Mouse (Mus musculus): ENCODE results near the gene Mybpc2. TPM values are rescaled to one million over a fixed set of nuclear protein-coding genes. Genes with fewer than 3 reads are reported as not detected.

Gene Mybpc2
- polyA plus RNA-seq, 1 experiment = not detected

- Histone ChIP-seq H3K36me3 (ENCODE audit: control insufficient read depth, insufficient read depth) (peaks cover 4% of the 10 kb centered on the region), H3ac (ENCODE audit: control insufficient read depth, insufficient read length, low read depth) (no peak overlapping the region), H3K27me3 (ENCODE audit: control insufficient read depth, insufficient read depth, insufficient read length) (no peaks in the 10 kb centered on the region), H3K79me3 (ENCODE audit: low read depth) (no peaks in the 10 kb centered on the region), H3K79me2 (ENCODE audit: control insufficient read depth, insufficient read depth) (no peaks in the 10 kb centered on the region), H3K4me3 (ENCODE audit: insufficient read depth, poor library complexity, severe bottlenecking) (no peak overlapping the region)
- TF ChIP-seq MYOG (IDR thresholded peaks at IDR 0.05; ENCODE audit: control insufficient read depth, extremely low read depth, insufficient read length) (no peak), FOSL1 (IDR thresholded peaks at IDR 0.05; ENCODE audit: insufficient read depth, low read length, poor library complexity, severe bottlenecking) (no peak), MAX (IDR thresholded peaks at IDR 0.05) (no peak), USF1 (IDR thresholded peaks at IDR 0.05; ENCODE audit: low read depth) (no peak), CTCF (IDR thresholded peaks at IDR 0.05; ENCODE audit: control insufficient read depth, insufficient read depth, insufficient read length) (no peak), CEBPB (IDR thresholded peaks at IDR 0.05; ENCODE audit: low read depth) (no peak), MYOD1 (IDR thresholded peaks at IDR 0.05; ENCODE audit: control insufficient read depth, insufficient read length, low read depth) (no peak)
Measured at GRCm38 (mm10) chr7:44536590-44536968, 12.1 kb upstream of the Mybpc2 start.

- no peaks in the 10 kb centered on the region for H3K79me3 ChIP-seq (ENCODE audit: low read depth)
- no peak overlapping the region for H3K4me3 ChIP-seq (ENCODE audit: insufficient read depth, poor library complexity, severe bottlenecking)
- no peaks in the 10 kb centered on the region for H3K79me2 ChIP-seq (ENCODE audit: control insufficient read depth, insufficient read depth)
- no peaks in the 10 kb centered on the region for H3K27me3 ChIP-seq (ENCODE audit: control insufficient read depth, insufficient read depth, insufficient read length)
- no peak for TF ChIP-seq FOSL1 (IDR thresholded peaks at IDR 0.05; ENCODE audit: insufficient read depth, low read length, poor library complexity, severe bottlenecking)
- no peak for TF ChIP-seq CTCF (IDR thresholded peaks at IDR 0.05; ENCODE audit: control insufficient read depth, insufficient read depth, insufficient read length)
- no peak for TF ChIP-seq MAX (IDR thresholded peaks at IDR 0.05)
- TF ChIP-seq MYOD1 (IDR thresholded peaks at IDR 0.05; ENCODE audit: control insufficient read depth, insufficient read length, low read depth) = no peak
- no peak for TF ChIP-seq MYOG (IDR thresholded peaks at IDR 0.05; ENCODE audit: control insufficient read depth, extremely low read depth, insufficient read length)
- no peak for TF ChIP-seq USF1 (IDR thresholded peaks at IDR 0.05; ENCODE audit: low read depth)
- H3K36me3 ChIP-seq (ENCODE audit: control insufficient read depth, insufficient read depth) = peaks cover 4% of the 10 kb centered on the region
- no peak overlapping the region for H3ac ChIP-seq (ENCODE audit: control insufficient read depth, insufficient read length, low read depth)
Measured at GRCm38 (mm10) chr7:44535657-44536589, 11.5 kb upstream of the Mybpc2 start.

GRCm38 (mm10) chr7:44534656-44535441 lies 10.4 kb upstream of the Mybpc2 start:
- Histone ChIP-seq H3K27me3 (ENCODE audit: control insufficient read depth, insufficient read depth, insufficient read length) (no peaks in the 10 kb centered on the region), H3K4me3 (ENCODE audit: insufficient read depth, poor library complexity, severe bottlenecking) (no peak overlapping the region), H3K79me3 (ENCODE audit: low read depth) (no peaks in the 10 kb centered on the region), H3K36me3 (ENCODE audit: control insufficient read depth, insufficient read depth) (peaks cover 4% of the 10 kb centered on the region), H3K79me2 (ENCODE audit: control insufficient read depth, insufficient read depth) (no peaks in the 10 kb centered on the region), H3ac (ENCODE audit: control insufficient read depth, insufficient read length, low read depth) (no peak overlapping the region)
- TF ChIP-seq USF1 (IDR thresholded peaks at IDR 0.05; ENCODE audit: low read depth) (no peak), CEBPB (IDR thresholded peaks at IDR 0.05; ENCODE audit: low read depth) (no peak), MAX (IDR thresholded peaks at IDR 0.05) (no peak)

- Histone ChIP-seq H3K36me3 (ENCODE audit: control insufficient read depth, insufficient read depth) (peaks cover 4% of the 10 kb centered on the region), H3ac (ENCODE audit: control insufficient read depth, insufficient read length, low read depth) (no peak overlapping the region), H3K27me3 (ENCODE audit: control insufficient read depth, insufficient read depth, insufficient read length) (no peaks in the 10 kb centered on the region), H3K79me3 (ENCODE audit: low read depth) (no peaks in the 10 kb centered on the region), H3K79me2 (ENCODE audit: control insufficient read depth, insufficient read depth) (no peaks in the 10 kb centered on the region), H3K4me3 (ENCODE audit: insufficient read depth, poor library complexity, severe bottlenecking) (no peak overlapping the region)
- TF ChIP-seq MYOD1 (IDR thresholded peaks at IDR 0.05; ENCODE audit: control insufficient read depth, insufficient read length, low read depth) (no peak), MAX (IDR thresholded peaks at IDR 0.05) (no peak), CTCF (IDR thresholded peaks at IDR 0.05; ENCODE audit: control insufficient read depth, insufficient read depth, insufficient read length) (no peak), USF1 (IDR thresholded peaks at IDR 0.05; ENCODE audit: low read depth) (no peak), MYOG (IDR thresholded peaks at IDR 0.05; ENCODE audit: control insufficient read depth, extremely low read depth, insufficient read length) (no peak), CEBPB (IDR thresholded peaks at IDR 0.05; ENCODE audit: low read depth) (no peak)
Measured at GRCm38 (mm10) chr7:44534242-44534641, 9.8 kb upstream of the Mybpc2 start.

GRCm38 (mm10) chr7:44533746-44534045 lies 9.2 kb upstream of the Mybpc2 start:
- TF ChIP-seq FOSL1 (IDR thresholded peaks at IDR 0.05; ENCODE audit: insufficient read depth, low read length, poor library complexity, severe bottlenecking) (no peak), CEBPB (IDR thresholded peaks at IDR 0.05; ENCODE audit: low read depth) (no peak), MYOG (IDR thresholded peaks at IDR 0.05; ENCODE audit: control insufficient read depth, extremely low read depth, insufficient read length) (no peak), CTCF (IDR thresholded peaks at IDR 0.05; ENCODE audit: control insufficient read depth, insufficient read depth, insufficient read length) (no peak), USF1 (IDR thresholded peaks at IDR 0.05; ENCODE audit: low read depth) (no peak), MYOD1 (IDR thresholded peaks at IDR 0.05; ENCODE audit: control insufficient read depth, insufficient read length, low read depth) (no peak)
- Histone ChIP-seq H3K27me3 (ENCODE audit: control insufficient read depth, insufficient read depth, insufficient read length) (no peaks in the 10 kb centered on the region), H3K79me3 (ENCODE audit: low read depth) (no peaks in the 10 kb centered on the region), H3ac (ENCODE audit: control insufficient read depth, insufficient read length, low read depth) (no peak overlapping the region), H3K4me3 (ENCODE audit: insufficient read depth, poor library complexity, severe bottlenecking) (no peak overlapping the region), H3K36me3 (ENCODE audit: control insufficient read depth, insufficient read depth) (peaks cover 4% of the 10 kb centered on the region), H3K79me2 (ENCODE audit: control insufficient read depth, insufficient read depth) (no peaks in the 10 kb centered on the region)
